Mouse (Mus musculus) megakaryocyte, embryonic 14.5 days (primary cell): ENCODE results near the gene Mgat5b.

Source experiments
- FLI1 ChIP-seq: IDR thresholded peaks from 2 replicates; pipeline ENCODE4 v1.6.1; 2012; ENCODE audit warnings: low read length, inconsistent platforms, mixed read lengths
- GATA1 ChIP-seq: IDR thresholded peaks from 3 replicates; pipeline ENCODE4 v1.6.1; 2012; ENCODE audit warnings: mixed read lengths, low read length, inconsistent platforms, borderline replicate concordance

- TF ChIP-seq GATA1 (no peak), FLI1 (no peak)
These were observed 111.4 kb downstream of the Mgat5b start for GRCm38 (mm10) chr11:117030018-117030417.
